Mouse (Mus musculus): ENCODE measurements at regions not wholly inside any gene's neighbourhood (a gene's known extent, or its start where the extent isn't known, plus 50 kb on each side); places are given as distances from the start of the nearest gene placed in this dataset.

- TF ChIP-seq CTCF (IDR thresholded peaks at IDR 0.05; ENCODE audit: control insufficient read depth, insufficient read depth, insufficient replicate concordance, low read depth, low read length) (no peak), POLR2A (IDR thresholded peaks at IDR 0.05; ENCODE audit: control insufficient read depth, low read depth, low read length) (no peak)
Measured at GRCm38 (mm10) chr2:138820489-138820888, 564.1 kb downstream of the Btbd3 start.
